ENCODE assay signal across 8 mouse cellular contexts in the genomic region with DNA sequence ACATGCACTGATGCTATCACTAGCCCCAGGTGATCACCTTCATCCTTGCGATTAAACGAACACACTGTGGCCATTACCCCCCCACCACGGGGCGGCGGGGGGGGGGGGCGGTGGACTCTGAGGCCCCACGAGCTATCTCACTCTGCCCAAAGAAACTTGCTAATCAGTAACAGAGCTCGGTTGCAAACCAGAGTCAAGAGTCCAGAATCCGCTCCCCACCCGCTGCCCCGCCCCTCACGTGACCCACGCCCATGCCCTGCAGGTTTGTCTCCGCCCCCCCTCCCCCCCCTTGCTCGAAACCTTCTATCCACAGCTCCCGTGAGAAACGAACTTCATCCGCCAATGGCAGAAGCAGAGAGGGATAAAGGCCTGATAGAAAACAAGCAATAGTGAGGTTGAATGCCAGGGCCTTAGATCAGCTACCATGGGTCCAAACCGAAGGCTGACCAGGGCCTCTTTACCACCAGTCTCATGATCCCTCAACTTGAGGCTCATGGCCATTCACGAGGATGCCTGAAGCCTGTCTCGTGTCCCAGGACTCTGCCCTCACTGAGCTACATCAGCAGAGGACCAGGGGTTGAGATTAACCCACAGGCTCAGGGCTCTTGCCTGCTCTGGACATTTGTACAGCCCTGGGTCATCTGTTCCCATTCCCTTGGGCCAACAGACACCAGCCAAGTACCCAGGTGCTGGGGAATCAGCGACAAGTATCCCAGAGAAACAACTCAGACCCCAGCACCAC. TPM values are rescaled to one million over a fixed set of nuclear protein-coding genes. Genes with fewer than 3 reads are reported as not detected.
A peak's percentile ranks its signal among the peaks of the same experiment; 100 is the strongest.
DNase-seq lines count a peak whose midpoint lies in the region; ATAC-seq and TF ChIP-seq lines count a peak whose summit lies in the region.

No protein-coding gene starts in this region.

- H3K27me3 ChIP-seq in forebrain, embryonic 10.5 days (ENCODE audit: poor library complexity, severe bottlenecking), result no peaks in the 10 kb centered on the region
- H3K27me3 ChIP-seq in forebrain, postnatal 0 days (ENCODE audit: insufficient read depth, low read length), result no peaks in the 10 kb centered on the region
- H3K27me3 ChIP-seq in embryonic facial prominence, embryonic 11.5 days (ENCODE audit: control insufficient read depth, insufficient read depth, low read length), result no peaks in the 10 kb centered on the region
- H3K27me3 ChIP-seq in kidney, postnatal 0 days (ENCODE audit: insufficient read depth, low read length), result no peaks in the 10 kb centered on the region
- H3K27me3 ChIP-seq in liver, embryonic 14.5 days (ENCODE audit: control insufficient read depth, insufficient read depth, low read length), result no peaks in the 10 kb centered on the region

- no peak for TF ChIP-seq CTCF in forebrain, postnatal 0 days (IDR thresholded peaks at IDR 0.05; ENCODE audit: low read depth)
- TF ChIP-seq CTCF in kidney, postnatal 0 days (IDR thresholded peaks at IDR 0.05; ENCODE audit: low read depth), result no peak
- TF ChIP-seq CTCF in liver, embryonic 14.5 days (IDR thresholded peaks at IDR 0.05; ENCODE audit: low read depth), result no peak

- ATAC-seq in forebrain, postnatal 0 days, result no peak
- 0 out of 2 replicates have a peak, but pooled peaks have one; percentile 22 for ATAC-seq in embryonic facial prominence, embryonic 11.5 days (replicated peaks; ENCODE audit: insufficient number of reproducible peaks, low FRiP score, low TSS enrichment, low read depth)
- peak; percentile 78 for ATAC-seq in kidney, postnatal 0 days (replicated peaks; ENCODE audit: low FRiP score, low read depth)
- ATAC-seq in liver, embryonic 14.5 days (ENCODE audit: insufficient read depth), result peak; percentile 44; the same call in 1 of the 2 replicates

- H3K9ac ChIP-seq in forebrain, postnatal 0 days, result no peak overlapping the region
- H3K9ac ChIP-seq in embryonic facial prominence, embryonic 11.5 days (replicated peaks; ENCODE audit: low read length), result no peak overlapping the region
- no peak overlapping the region for H3K9ac ChIP-seq in kidney, postnatal 0 days (ENCODE audit: low read depth, low read length)
- H3K9ac ChIP-seq in liver, embryonic 14.5 days (replicated peaks), result no peak overlapping the region

- 52% methylated on average over 22 of the region's 22 CpGs for WGBS in forebrain, embryonic 10.5 days
- 58% methylated on average over 22 of the region's 22 CpGs for WGBS in forebrain, postnatal 0 days
- 52% methylated on average over 20 of the region's 22 CpGs for WGBS in embryonic facial prominence, embryonic 11.5 days
- 44% methylated on average over 21 of the region's 22 CpGs for WGBS in kidney, postnatal 0 days
- WGBS in liver, embryonic 14.5 days (ENCODE audit: insufficient replicate concordance), result 30% methylated on average over 22 of the region's 22 CpGs

- H3K4me2 ChIP-seq in forebrain, postnatal 0 days (ENCODE audit: low read depth), result no peak overlapping the region
- no peak overlapping the region; the same call in 1 of the 2 replicates for H3K4me2 ChIP-seq in embryonic facial prominence, embryonic 11.5 days (ENCODE audit: low read depth, low read length)
- no peak overlapping the region for H3K4me2 ChIP-seq in kidney, postnatal 0 days (ENCODE audit: low read length)
- peak overlapping the region; percentile 7; the same call in 1 of the 2 replicates for H3K4me2 ChIP-seq in liver, embryonic 14.5 days (ENCODE audit: low read depth)

- H3K27ac ChIP-seq in forebrain, embryonic 10.5 days, result peak overlapping the region; percentile 58; the same call in 1 of the 2 replicates
- H3K27ac ChIP-seq in forebrain, postnatal 0 days (ENCODE audit: low read depth, low read length), result no peak overlapping the region
- H3K27ac ChIP-seq in embryonic facial prominence, embryonic 11.5 days (replicated peaks; ENCODE audit: low read depth, low read length), result no peak overlapping the region
- peak overlapping the region; percentile 68 for H3K27ac ChIP-seq in kidney, postnatal 0 days
- H3K27ac ChIP-seq in liver, embryonic 14.5 days, result peak overlapping the region; percentile 19; the same call in 1 of the 2 replicates

- no peak overlapping the region for H3K4me3 ChIP-seq in forebrain, embryonic 10.5 days
- no peak overlapping the region for H3K4me3 ChIP-seq in forebrain, postnatal 0 days (ENCODE audit: low read depth, low read length)
- H3K4me3 ChIP-seq in embryonic facial prominence, embryonic 11.5 days (ENCODE audit: low read depth, low read length), result no peak overlapping the region
- H3K4me3 ChIP-seq in kidney, postnatal 0 days (replicated peaks; ENCODE audit: low read depth, low read length), result no peak overlapping the region
- H3K4me3 ChIP-seq in liver, embryonic 14.5 days (ENCODE audit: insufficient read depth in 1 of 2, low read depth in 2 of 2, low read length in 2 of 2), result no peak overlapping the region

- TF ChIP-seq EP300 in liver, embryonic 14.5 days (IDR thresholded peaks at IDR 0.05; ENCODE audit: low read depth), result no peak

- H3K4me1 ChIP-seq in forebrain, embryonic 10.5 days, result peaks cover 31% of the 10 kb centered on the region
- no peaks in the 10 kb centered on the region for H3K4me1 ChIP-seq in forebrain, postnatal 0 days (ENCODE audit: insufficient read depth)
- H3K4me1 ChIP-seq in embryonic facial prominence, embryonic 11.5 days (ENCODE audit: control insufficient read depth, insufficient read depth, low read length), result no peaks in the 10 kb centered on the region
- peaks cover 24% of the 10 kb centered on the region for H3K4me1 ChIP-seq in kidney, postnatal 0 days (replicated peaks; ENCODE audit: insufficient read depth, low read length)
- peaks cover 29 to 57% of the 10 kb centered on the region in 2 experiments for H3K4me1 ChIP-seq in liver, embryonic 14.5 days (replicated peaks; ENCODE audit: control insufficient read depth in 2 of 2, insufficient read depth in 2 of 2, low read length in 1 of 2)

- DNase-seq in forebrain, embryonic 10.5 days (ENCODE audit: extremely low spot score, low spot score), result no peak
- no peak for DNase-seq in forebrain, postnatal 0 days
- peak; percentile 71 for DNase-seq in embryonic facial prominence, embryonic 11.5 days (ENCODE audit: low spot score)
- no peak for DNase-seq in kidney, postnatal 0 days (ENCODE audit: low spot score)
- DNase-seq in liver, embryonic 14.5 days (ENCODE audit: low read depth in 3 of 3, low spot score in 3 of 3), result peak in 1 of 3 experiments; percentile 33
- DNase-seq in MN1 (ENCODE audit: low spot score), result no peak
- DNase-seq in spleen, adult 18-20 months, result no peak
- DNase-seq in ovary, postnatal 10 days (ENCODE audit: low spot score), result no peak

- no peaks in the 10 kb centered on the region for H3K9me3 ChIP-seq in forebrain, embryonic 10.5 days
- H3K9me3 ChIP-seq in forebrain, postnatal 0 days (ENCODE audit: low read length), result no peaks in the 10 kb centered on the region
- no peaks in the 10 kb centered on the region for H3K9me3 ChIP-seq in embryonic facial prominence, embryonic 11.5 days (replicated peaks; ENCODE audit: control insufficient read depth, low read length)
- H3K9me3 ChIP-seq in kidney, postnatal 0 days (replicated peaks; ENCODE audit: low read length), result no peaks in the 10 kb centered on the region
- no peaks in the 10 kb centered on the region for H3K9me3 ChIP-seq in liver, embryonic 14.5 days (ENCODE audit: control insufficient read depth, low read length)

- no peaks in the 10 kb centered on the region for H3K36me3 ChIP-seq in forebrain, embryonic 10.5 days (replicated peaks)
- H3K36me3 ChIP-seq in forebrain, postnatal 0 days (ENCODE audit: insufficient read depth), result no peaks in the 10 kb centered on the region
- H3K36me3 ChIP-seq in embryonic facial prominence, embryonic 11.5 days (replicated peaks; ENCODE audit: control insufficient read depth, insufficient read depth, low read depth, low read length), result no peaks in the 10 kb centered on the region
- H3K36me3 ChIP-seq in kidney, postnatal 0 days (ENCODE audit: insufficient read depth, low read length), result no peaks in the 10 kb centered on the region
- no peaks in the 10 kb centered on the region for H3K36me3 ChIP-seq in liver, embryonic 14.5 days (replicated peaks; ENCODE audit: control insufficient read depth, insufficient read depth, low read depth)

RNA-seq across cellular contexts. Expression of gene Tmem51, which starts 31.5 kb away (rescaled TPM):
- polyA plus RNA-seq in forebrain, embryonic 10.5 days (2016; fragmentation: Nextera tagmentation; extraction: Ambion mirVana), result 6.6 and 6.7 TPM in 2 replicates
- total RNA-seq in forebrain, postnatal 0 days (2014; rRNA removed), result 3.5 and 5.7 TPM in 2 replicates
- 6.1 and 7.4 TPM in 2 replicates for polyA plus RNA-seq in forebrain, postnatal 0 days (2015; fragmentation: Nextera tagmentation; extraction: Ambion mirVana)
- polyA plus RNA-seq in embryonic facial prominence, embryonic 11.5 days (2014; fragmentation: Nextera tagmentation; extraction: Ambion mirVana), result 10.1 and 12.1 TPM in 2 replicates
- polyA plus RNA-seq in kidney, postnatal 0 days (2015; fragmentation: Nextera tagmentation; extraction: Ambion mirVana), result 53.8 and 56.8 TPM in 2 replicates
- 7.7 and 7.9 TPM in 2 replicates for polyA plus RNA-seq in liver, embryonic 14.5 days (2012; rRNA removed)
- polyA plus RNA-seq in liver, embryonic 14.5 days (2014; fragmentation: Nextera tagmentation; extraction: Ambion mirVana), result 11.4 and 11.8 TPM in 2 replicates

RNA-seq across cellular contexts. Expression of gene Fhad1, which starts 37.7 kb away (rescaled TPM):
- 0.39 and 0.50 TPM in 2 replicates for polyA plus RNA-seq in forebrain, embryonic 10.5 days (2016; fragmentation: Nextera tagmentation; extraction: Ambion mirVana)
- total RNA-seq in forebrain, postnatal 0 days (2014; rRNA removed), result 2.0 and 3.9 TPM in 2 replicates
- 3.5 and 4.6 TPM in 2 replicates for polyA plus RNA-seq in forebrain, postnatal 0 days (2015; fragmentation: Nextera tagmentation; extraction: Ambion mirVana)
- polyA plus RNA-seq in embryonic facial prominence, embryonic 11.5 days (2014; fragmentation: Nextera tagmentation; extraction: Ambion mirVana), result 0.68 and 0.94 TPM in 2 replicates
- 0.32 and 0.50 TPM in 2 replicates for polyA plus RNA-seq in kidney, postnatal 0 days (2015; fragmentation: Nextera tagmentation; extraction: Ambion mirVana)
- polyA plus RNA-seq in liver, embryonic 14.5 days (2012; rRNA removed), result 0.03 and 0.23 TPM in 2 replicates
- polyA plus RNA-seq in liver, embryonic 14.5 days (2014; fragmentation: Nextera tagmentation; extraction: Ambion mirVana), result 0.11 TPM in 1 of 2 replicates, not detected in the other

Comparison
In these comparisons a context has a peak if more than half of its experiments do, and no peak if none do; other contexts are left out.
1. H3K27ac ChIP-seq: peak in forebrain, embryonic 10.5 days (single experiment), kidney, postnatal 0 days (single experiment) and liver, embryonic 14.5 days (single experiment); none in forebrain, postnatal 0 days (single experiment) and embryonic facial prominence, embryonic 11.5 days (single experiment).